Mouse (Mus musculus): ENCODE results near the gene Olig2. TPM values are rescaled to one million over a fixed set of nuclear protein-coding genes. Genes with fewer than 3 reads are reported as not detected.

Gene Olig2
- not detected in 2 replicates for polyA plus RNA-seq (2012; rRNA removed)

- peaks cover 3% of the 10 kb centered on the region; the same call in 1 of the 2 replicates for H3K27me3 ChIP-seq (ENCODE audit: control insufficient read depth, insufficient read depth, low read length)
- no peak within 1 kb of the TSS for H3K4me3 ChIP-seq (ENCODE audit: control insufficient read depth, low read depth, low read length)
- no peak within 1 kb of the TSS for H3K27ac ChIP-seq (ENCODE audit: control insufficient read depth, insufficient read depth, low read depth, low read length)
- H3K36me3 ChIP-seq (ENCODE audit: control insufficient read depth, insufficient read depth, low read length): no peaks in the 10 kb centered on the region
- peaks cover 8% of the 10 kb centered on the region for H3K4me1 ChIP-seq (ENCODE audit: control insufficient read depth, insufficient read depth, low read length)
- TF ChIP-seq POLR2A (IDR thresholded peaks at IDR 0.05; ENCODE audit: control insufficient read depth, low read depth, low read length) (no peak), CTCF (IDR thresholded peaks at IDR 0.05; ENCODE audit: control insufficient read depth, insufficient read depth, insufficient replicate concordance, low read depth, low read length) (no peak)
Measured at GRCm38 (mm10) chr16:91225233-91226037, at the start of gene Olig2. TSS of gene Olig2 (plus strand) at chr16:91225457.

- Histone ChIP-seq H3K36me3 (ENCODE audit: control insufficient read depth, insufficient read depth, low read length) (no peaks in the 10 kb centered on the region), H3K4me1 (ENCODE audit: control insufficient read depth, insufficient read depth, low read length) (peaks cover 2% of the 10 kb centered on the region; the same call in 1 of the 2 replicates), H3K27me3 (ENCODE audit: control insufficient read depth, insufficient read depth, low read length) (no peaks in the 10 kb centered on the region), H3K27ac (ENCODE audit: control insufficient read depth, insufficient read depth, low read depth, low read length) (no peak overlapping the region), H3K4me3 (ENCODE audit: control insufficient read depth, low read depth, low read length) (no peak overlapping the region)
- TF ChIP-seq POLR2A (IDR thresholded peaks at IDR 0.05; ENCODE audit: control insufficient read depth, low read depth, low read length) (no peak), CTCF (IDR thresholded peaks at IDR 0.05; ENCODE audit: control insufficient read depth, insufficient read depth, insufficient replicate concordance, low read depth, low read length) (no peak)
Measured at GRCm38 (mm10) chr16:91175892-91176291, 49.4 kb upstream of the Olig2 start.

GRCm38 (mm10) chr16:91187046-91187445, 38.2 kb upstream of the Olig2 start:
- no peaks in the 10 kb centered on the region for H3K27me3 ChIP-seq (ENCODE audit: control insufficient read depth, insufficient read depth, low read length)

GRCm38 (mm10) chr16:91187662-91188061, 37.6 kb upstream of the Olig2 start:
- Histone ChIP-seq H3K27ac (ENCODE audit: control insufficient read depth, insufficient read depth, low read depth, low read length) (no peak overlapping the region), H3K36me3 (ENCODE audit: control insufficient read depth, insufficient read depth, low read length) (no peaks in the 10 kb centered on the region), H3K27me3 (ENCODE audit: control insufficient read depth, insufficient read depth, low read length) (no peaks in the 10 kb centered on the region), H3K4me1 (ENCODE audit: control insufficient read depth, insufficient read depth, low read length) (peaks cover 2% of the 10 kb centered on the region; the same call in 1 of the 2 replicates), H3K4me3 (ENCODE audit: control insufficient read depth, low read depth, low read length) (no peak overlapping the region)
- TF ChIP-seq CTCF (IDR thresholded peaks at IDR 0.05; ENCODE audit: control insufficient read depth, insufficient read depth, insufficient replicate concordance, low read depth, low read length) (no peak), POLR2A (IDR thresholded peaks at IDR 0.05; ENCODE audit: control insufficient read depth, low read depth, low read length) (no peak)

More at GRCm38 (mm10) chr16:91187046-91187445, 38.2 kb upstream of the Olig2 start:
- Histone ChIP-seq H3K4me1 (ENCODE audit: control insufficient read depth, insufficient read depth, low read length) (peaks cover 2% of the 10 kb centered on the region; the same call in 1 of the 2 replicates), H3K27ac (ENCODE audit: control insufficient read depth, insufficient read depth, low read depth, low read length) (no peak overlapping the region), H3K36me3 (ENCODE audit: control insufficient read depth, insufficient read depth, low read length) (no peaks in the 10 kb centered on the region), H3K4me3 (ENCODE audit: control insufficient read depth, low read depth, low read length) (no peak overlapping the region)
- TF ChIP-seq POLR2A (IDR thresholded peaks at IDR 0.05; ENCODE audit: control insufficient read depth, low read depth, low read length) (no peak), CTCF (IDR thresholded peaks at IDR 0.05; ENCODE audit: control insufficient read depth, insufficient read depth, insufficient replicate concordance, low read depth, low read length) (no peak)

GRCm38 (mm10) chr16:91188304-91188703, 37.0 kb upstream of the Olig2 start:
- H3K4me1 ChIP-seq (ENCODE audit: control insufficient read depth, insufficient read depth, low read length): peaks cover 2% of the 10 kb centered on the region; the same call in 1 of the 2 replicates
- no peaks in the 10 kb centered on the region for H3K27me3 ChIP-seq (ENCODE audit: control insufficient read depth, insufficient read depth, low read length)
- H3K27ac ChIP-seq (ENCODE audit: control insufficient read depth, insufficient read depth, low read depth, low read length): no peak overlapping the region
- H3K36me3 ChIP-seq (ENCODE audit: control insufficient read depth, insufficient read depth, low read length): no peaks in the 10 kb centered on the region
- no peak overlapping the region for H3K4me3 ChIP-seq (ENCODE audit: control insufficient read depth, low read depth, low read length)
- TF ChIP-seq CTCF (IDR thresholded peaks at IDR 0.05; ENCODE audit: control insufficient read depth, insufficient read depth, insufficient replicate concordance, low read depth, low read length) (no peak), POLR2A (IDR thresholded peaks at IDR 0.05; ENCODE audit: control insufficient read depth, low read depth, low read length) (no peak)

GRCm38 (mm10) chr16:91191233-91191632, 34.0 kb upstream of the Olig2 start:
- H3K4me1 ChIP-seq (ENCODE audit: control insufficient read depth, insufficient read depth, low read length): peaks cover 2% of the 10 kb centered on the region; the same call in 1 of the 2 replicates
- H3K4me3 ChIP-seq (ENCODE audit: control insufficient read depth, low read depth, low read length): no peak overlapping the region
- no peaks in the 10 kb centered on the region for H3K27me3 ChIP-seq (ENCODE audit: control insufficient read depth, insufficient read depth, low read length)
- TF ChIP-seq POLR2A (IDR thresholded peaks at IDR 0.05; ENCODE audit: control insufficient read depth, low read depth, low read length) (no peak), CTCF (IDR thresholded peaks at IDR 0.05; ENCODE audit: control insufficient read depth, insufficient read depth, insufficient replicate concordance, low read depth, low read length) (no peak)
- no peak overlapping the region for H3K27ac ChIP-seq (ENCODE audit: control insufficient read depth, insufficient read depth, low read depth, low read length)
- no peaks in the 10 kb centered on the region for H3K36me3 ChIP-seq (ENCODE audit: control insufficient read depth, insufficient read depth, low read length)

- TF ChIP-seq POLR2A (IDR thresholded peaks at IDR 0.05; ENCODE audit: control insufficient read depth, low read depth, low read length): no peak
- TF ChIP-seq CTCF (IDR thresholded peaks at IDR 0.05; ENCODE audit: control insufficient read depth, insufficient read depth, insufficient replicate concordance, low read depth, low read length): no peak
- Histone ChIP-seq H3K27ac (ENCODE audit: control insufficient read depth, insufficient read depth, low read depth, low read length) (no peak overlapping the region), H3K4me1 (ENCODE audit: control insufficient read depth, insufficient read depth, low read length) (peaks cover 2% of the 10 kb centered on the region; the same call in 1 of the 2 replicates), H3K27me3 (ENCODE audit: control insufficient read depth, insufficient read depth, low read length) (no peaks in the 10 kb centered on the region), H3K4me3 (ENCODE audit: control insufficient read depth, low read depth, low read length) (no peak overlapping the region), H3K36me3 (ENCODE audit: control insufficient read depth, insufficient read depth, low read length) (no peaks in the 10 kb centered on the region)
Measured at GRCm38 (mm10) chr16:91191663-91192237, 33.5 kb upstream of the Olig2 start.

Measured in testis, adult 2 months (tissue).